Mouse (Mus musculus) hindbrain, postnatal 0 days (tissue): ENCODE data around the gene Wfdc8. TPM values are rescaled to one million over a fixed set of nuclear protein-coding genes. Genes with fewer than 3 reads are reported as not detected.
A peak's percentile ranks its signal among the peaks of the same experiment; 100 is the strongest.
"Not testable (repeated sequence)": the region's sequence is repeated elsewhere in the genome, so short reads cannot be mapped to it uniquely, and the experiment has no call there.

Experiments used
- ATAC-seq: fragments of 200-750 bp; cut with Nextera tagmentation; 2 replicates; pipeline ENCODE4 v1.8.0; 2017; ENCODE audit warnings: mild to moderate bottlenecking, moderate TSS enrichment, moderate library complexity
- DNase-seq: peaks from one replicate; pipeline ENCODE4 v3.0.0-alpha.2; 2015; ENCODE audit warnings: low spot score
- H3K27ac ChIP-seq: fragments of 300-500 bp; sonication (generic); 2 replicates; pipeline ENCODE4 v1.5.1; 2014; ENCODE audit warnings: mild to moderate bottlenecking
- H3K27me3 ChIP-seq: fragments of 300-500 bp; sonication (generic); 2 replicates; pipeline ENCODE4 v1.6.1; 2014; ENCODE audit warnings: low read length, mixed read lengths; ENCODE audit not compliant: insufficient read depth
- H3K36me3 ChIP-seq: fragments of 300-500 bp; sonication (generic); 2 replicates; pipeline ENCODE4 v1.6.1; 2014; ENCODE audit warnings: low read length, mixed read lengths; ENCODE audit not compliant: insufficient read depth
- H3K4me1 ChIP-seq: fragments of 300-500 bp; sonication (generic); 2 replicates; pipeline ENCODE4 v1.6.1; 2014; ENCODE audit warnings: antibody characterized with exemption, low read length, mixed read lengths; ENCODE audit not compliant: insufficient read depth
- H3K4me2 ChIP-seq: fragments of 300-500 bp; sonication (generic); 2 replicates; pipeline ENCODE4 v1.6.1; 2014; ENCODE audit warnings: low read depth, mild to moderate bottlenecking, low read length, moderate library complexity, mixed read lengths
- H3K4me3 ChIP-seq: fragments of 300-500 bp; sonication (generic); 2 replicates; pipeline ENCODE4 v1.5.1; 2014; ENCODE audit warnings: low read length
- H3K9ac ChIP-seq: fragments of 300-500 bp; sonication (generic); replicated peaks from 2 replicates; pipeline ENCODE4 v1.6.1; 2014; ENCODE audit warnings: mild to moderate bottlenecking, low read length, moderate library complexity, mixed read lengths
- H3K9me3 ChIP-seq: fragments of 300-500 bp; sonication (generic); 2 replicates; pipeline ENCODE4 v1.6.1; 2016; ENCODE audit warnings: low read length, mixed read lengths
- CTCF ChIP-seq: IDR thresholded peaks from 2 replicates; pipeline ENCODE4 v1.5.1; 2016; ENCODE audit warnings: antibody characterized with exemption, control low read depth, low read depth
- WGBS: fragments of 180-500 bp; shearing (Covaris S2); extraction: QIAGEN DNeasy Blood & Tissue Kit; methylation state at CpG from one replicate; pipeline ENCODE4 v1.1.7; 2014; 5-methylcytosine and 5-hydroxymethylcytosine counted together
- polyA plus RNA-seq: library from polyadenylated mRNA; unstranded; fragments of >200 nt; fragmentation: Nextera tagmentation; extraction: Ambion mirVana; gene quantifications from 2 replicates; pipeline ENCODE4 v1.2.1, GENCODE M21; 2015
- total RNA-seq: library from RNA; depleted of rRNA; stranded (reverse); fragments of >200 nt; gene quantifications from 2 replicates; pipeline ENCODE4 v1.2.3, GENCODE M21; 2014

The Wfdc8 gene
- total and polyA plus RNA-seq, 2 experiments from 2014 or later: not detected

- Histone ChIP-seq H3K9me3 (no peaks in the 10 kb centered on the region), H3K27ac (no peak overlapping the region), H3K36me3 (no peaks in the 10 kb centered on the region), H3K4me1 (no peaks in the 10 kb centered on the region), H3K4me3 (no peak overlapping the region), H3K27me3 (no peaks in the 10 kb centered on the region), H3K4me2 (no peak overlapping the region), H3K9ac (no peak overlapping the region)
- peak; percentile 86 for TF ChIP-seq CTCF
- ATAC-seq: peak; percentile 55; the same call in 1 of the 2 replicates
- DNase-seq: peak; percentile 83
- WGBS: 10% methylated on average over 4 of the region's 4 CpGs
Measured at GRCm38 (mm10) chr2:164592014-164592413, 21.4 kb downstream of the Wfdc8 start.

- ATAC-seq, H3K27ac ChIP-seq: not testable (repeated sequence)
- 46% methylated on average over 13 of the region's 13 CpGs for WGBS
Measured at GRCm38 (mm10) chr2:164585025-164585725, 28.3 kb downstream of the Wfdc8 start, which contains the start of gene Wfdc6a. Wfdc6a (minus strand) TSS chr2:164585447.

DNA sequence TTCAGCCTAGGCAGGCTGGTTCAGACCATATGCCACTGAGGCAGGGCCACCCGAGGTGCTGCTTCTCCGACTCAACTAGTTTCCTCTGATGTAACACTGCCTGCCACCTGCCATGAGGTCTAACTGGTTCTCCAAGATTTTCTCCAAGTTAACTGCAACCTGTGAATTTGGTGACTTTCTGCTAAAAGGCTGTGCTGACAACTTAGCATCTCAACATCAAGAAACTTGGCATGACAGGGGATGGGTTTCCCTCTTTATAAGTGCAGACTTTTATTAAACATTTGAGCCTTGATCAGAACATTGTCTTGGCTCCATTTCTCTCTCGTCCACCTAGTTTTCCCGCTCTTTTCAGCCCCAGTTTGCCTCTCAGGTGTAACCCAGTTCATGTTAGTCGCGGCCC is 40.1 kb downstream of the Wfdc8 start, which contains the start of gene Spint3:
Gene Spint3 (minus strand): TSS at position 101 of the 400 bp plus-strand sequence.
- not testable (repeated sequence) for ATAC-seq
- 81% methylated on average over 6 of the region's 6 CpGs for WGBS

More at GRCm38 (mm10) chr2:164585025-164585725, 28.3 kb downstream of the Wfdc8 start, which contains the start of gene Wfdc6a:
- H3K9me3 ChIP-seq, DNase-seq, H3K4me3 ChIP-seq, H3K4me2 ChIP-seq, H3K9ac ChIP-seq, H3K4me1 ChIP-seq, H3K27me3 ChIP-seq, H3K36me3 ChIP-seq: not testable (repeated sequence)

GRCm38 (mm10) chr2:164567460-164567859 is 46.0 kb downstream of the Wfdc8 start:
- no peak overlapping the region for H3K9ac ChIP-seq
- no peaks in the 10 kb centered on the region for H3K9me3 ChIP-seq
- peaks cover 5% of the 10 kb centered on the region; the same call in 1 of the 2 replicates for H3K27me3 ChIP-seq
- no peak overlapping the region for H3K4me2 ChIP-seq
- no peak for DNase-seq
- H3K4me1 ChIP-seq: peaks cover 5% of the 10 kb centered on the region; the same call in 1 of the 2 replicates
- H3K36me3 ChIP-seq: no peaks in the 10 kb centered on the region
- ATAC-seq: no peak
- no peak overlapping the region for H3K4me3 ChIP-seq
- no peak for TF ChIP-seq CTCF
- no peak overlapping the region for H3K27ac ChIP-seq
- WGBS: 88% methylated on average over 5 of the region's 5 CpGs

More for the DNA sequence above, 40.1 kb downstream of the Wfdc8 start, which contains the start of gene Spint3:
- H3K4me3 ChIP-seq, H3K27ac ChIP-seq, H3K36me3 ChIP-seq, H3K9me3 ChIP-seq, H3K4me2 ChIP-seq, H3K27me3 ChIP-seq, DNase-seq, H3K4me1 ChIP-seq, H3K9ac ChIP-seq: not testable (repeated sequence)

GRCm38 (mm10) chr2:164566997-164567396 is 46.4 kb downstream of the Wfdc8 start:
- WGBS: 88% methylated on average over 2 of the region's 2 CpGs
- TF ChIP-seq CTCF: peak; percentile 36
- Histone ChIP-seq H3K4me2 (no peak overlapping the region), H3K27ac (no peak overlapping the region), H3K4me3 (no peak overlapping the region), H3K36me3 (no peaks in the 10 kb centered on the region), H3K9me3 (no peaks in the 10 kb centered on the region), H3K27me3 (peaks cover 5% of the 10 kb centered on the region; the same call in 1 of the 2 replicates), H3K4me1 (peaks cover 5% of the 10 kb centered on the region; the same call in 1 of the 2 replicates), H3K9ac (no peak overlapping the region)
- DNase-seq (no peak), ATAC-seq (no peak)

GRCm38 (mm10) chr2:164564346-164564745 is 49.1 kb downstream of the Wfdc8 start:
- DNase-seq (no peak), ATAC-seq (no peak)
- no peak overlapping the region for H3K4me2 ChIP-seq
- no peak overlapping the region for H3K4me3 ChIP-seq
- H3K27me3 ChIP-seq: peaks cover 5% of the 10 kb centered on the region; the same call in 1 of the 2 replicates
- no peak for TF ChIP-seq CTCF
- 0 out of 2 replicates have a peak overlapping the region, but pooled peaks have one; percentile 17 for H3K9ac ChIP-seq
- 41% methylated on average over 5 of the region's 5 CpGs for WGBS
- H3K36me3 ChIP-seq: no peaks in the 10 kb centered on the region
- peaks cover 5% of the 10 kb centered on the region; the same call in 1 of the 2 replicates for H3K4me1 ChIP-seq
- H3K9me3 ChIP-seq: no peaks in the 10 kb centered on the region
- no peak overlapping the region for H3K27ac ChIP-seq
